Mouse (Mus musculus) forebrain, postnatal 0 days (tissue): Measurements from ENCODE around the gene Irgc1. TPM values are rescaled to one million over a fixed set of nuclear protein-coding genes. Genes with fewer than 3 reads are reported as not detected.

Source experiments
- ATAC-seq: fragments of 200-750 bp; cut with Nextera tagmentation; 2 replicates; pipeline ENCODE4 v1.8.0; 2017; ENCODE audit warnings: mild to moderate bottlenecking, moderate library complexity
- DNase-seq: peaks from one replicate; pipeline ENCODE4 v3.0.0-alpha.2; 2015
- H3K27ac ChIP-seq: fragments of 300-500 bp; sonication (generic); 2 replicates; pipeline ENCODE4 v1.5.1; 2014; ENCODE audit warnings: low read depth, mild to moderate bottlenecking, antibody characterized with exemption, low read length, moderate library complexity, mixed read lengths
- H3K27me3 ChIP-seq: fragments of 300-500 bp; sonication (generic); 2 replicates; pipeline ENCODE4 v1.6.1; 2014; ENCODE audit warnings: mild to moderate bottlenecking, low read length, mixed read lengths; ENCODE audit not compliant: insufficient read depth
- H3K36me3 ChIP-seq: fragments of 300-500 bp; sonication (generic); 2 replicates; pipeline ENCODE4 v1.6.1; 2014; ENCODE audit warnings: mild to moderate bottlenecking, moderate library complexity; ENCODE audit not compliant: insufficient read depth
- H3K4me1 ChIP-seq: fragments of 300-500 bp; sonication (generic); 2 replicates; pipeline ENCODE4 v1.6.1; 2014; ENCODE audit warnings: antibody characterized with exemption; ENCODE audit not compliant: insufficient read depth
- H3K4me2 ChIP-seq: fragments of 300-500 bp; sonication (generic); 2 replicates; pipeline ENCODE4 v1.6.1; 2014; ENCODE audit warnings: low read depth, mild to moderate bottlenecking, moderate library complexity
- H3K4me3 ChIP-seq: fragments of 300-500 bp; sonication (generic); 2 replicates; pipeline ENCODE4 v1.5.1; 2014; ENCODE audit warnings: low read depth, low read length, mixed read lengths
- H3K9ac ChIP-seq: fragments of 300-500 bp; sonication (generic); 2 replicates; pipeline ENCODE4 v1.6.1; 2014; ENCODE audit warnings: mild to moderate bottlenecking
- H3K9me3 ChIP-seq: fragments of 300-500 bp; sonication (generic); 2 replicates; pipeline ENCODE4 v1.6.1; 2016; ENCODE audit warnings: low read length
- CTCF ChIP-seq: sonication (generic); IDR thresholded peaks from 2 replicates; pipeline ENCODE4 v1.5.1; 2016; ENCODE audit warnings: antibody characterized with exemption, control low read depth, low read depth
- WGBS: fragments of 180-500 bp; shearing (Covaris S2); extraction: QIAGEN DNeasy Blood & Tissue Kit; methylation state at CpG from one replicate; pipeline ENCODE4 v1.1.7; 2014; 5-methylcytosine and 5-hydroxymethylcytosine counted together
- polyA plus RNA-seq: library from polyadenylated mRNA; unstranded; fragments of >200 nt; fragmentation: Nextera tagmentation; extraction: Ambion mirVana; gene quantifications from 2 replicates; pipeline ENCODE4 v1.2.1, GENCODE M21; 2015
- total RNA-seq: library from RNA; depleted of rRNA; stranded (reverse); fragments of >200 nt; gene quantifications from 2 replicates; pipeline ENCODE4 v1.2.3, GENCODE M21; 2014

Gene Irgc1
- total and polyA plus RNA-seq, 2 experiments from 2014 or later = not detected

DNA sequence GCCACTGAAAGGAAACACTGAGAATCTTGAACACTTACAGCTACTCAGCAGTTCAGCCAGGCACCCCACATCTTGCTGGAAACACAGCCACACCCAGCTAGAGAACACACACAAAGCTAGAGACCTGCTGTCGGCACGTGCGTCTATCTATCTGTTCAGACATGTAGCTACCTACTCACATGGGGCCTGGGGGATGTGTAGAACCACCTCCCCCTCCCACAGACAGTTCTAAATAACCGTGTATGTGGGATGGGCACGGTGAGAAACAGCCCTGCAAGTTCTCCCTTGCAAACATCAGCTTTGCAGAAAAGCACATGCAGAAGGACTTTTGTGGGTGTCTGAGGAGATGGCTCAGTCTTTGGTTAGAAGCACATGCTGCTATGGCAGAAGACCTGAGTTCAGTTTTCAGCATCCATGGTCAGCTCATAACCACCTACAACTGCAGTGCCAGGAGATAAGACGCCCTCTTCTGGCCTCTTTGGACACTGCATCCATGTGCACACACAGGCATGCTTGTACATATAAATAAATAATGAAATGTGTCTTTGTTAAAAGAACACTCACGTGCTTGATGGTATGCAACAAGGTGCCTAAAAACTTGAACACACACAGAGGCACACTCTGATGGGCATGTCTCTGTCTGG, 5.3 kb downstream of the Irgc1 start:
- H3K36me3 ChIP-seq = no peaks in the 10 kb centered on the region
- H3K4me3 ChIP-seq = no peak overlapping the region
- no peak for DNase-seq
- 80% methylated on average over 7 of the region's 7 CpGs for WGBS
- ATAC-seq = no peak
- H3K9me3 ChIP-seq = no peaks in the 10 kb centered on the region
- no peak overlapping the region for H3K4me2 ChIP-seq
- no peak overlapping the region for H3K9ac ChIP-seq
- H3K4me1 ChIP-seq = no peaks in the 10 kb centered on the region
- no peaks in the 10 kb centered on the region for H3K27me3 ChIP-seq
- no peak for TF ChIP-seq CTCF
- H3K27ac ChIP-seq = no peak overlapping the region

GRCm38 (mm10) chr7:24445266-24445926, 6.7 kb downstream of the Irgc1 start:
- Histone ChIP-seq H3K9ac (no peak overlapping the region), H3K4me1 (no peaks in the 10 kb centered on the region), H3K27me3 (no peaks in the 10 kb centered on the region), H3K36me3 (no peaks in the 10 kb centered on the region), H3K4me3 (no peak overlapping the region), H3K4me2 (no peak overlapping the region), H3K9me3 (no peaks in the 10 kb centered on the region), H3K27ac (no peak overlapping the region)
- DNase-seq (no peak), ATAC-seq (no peak)
- no peak for TF ChIP-seq CTCF
- WGBS = 89% methylated on average over 9 of the region's 9 CpGs

DNA sequence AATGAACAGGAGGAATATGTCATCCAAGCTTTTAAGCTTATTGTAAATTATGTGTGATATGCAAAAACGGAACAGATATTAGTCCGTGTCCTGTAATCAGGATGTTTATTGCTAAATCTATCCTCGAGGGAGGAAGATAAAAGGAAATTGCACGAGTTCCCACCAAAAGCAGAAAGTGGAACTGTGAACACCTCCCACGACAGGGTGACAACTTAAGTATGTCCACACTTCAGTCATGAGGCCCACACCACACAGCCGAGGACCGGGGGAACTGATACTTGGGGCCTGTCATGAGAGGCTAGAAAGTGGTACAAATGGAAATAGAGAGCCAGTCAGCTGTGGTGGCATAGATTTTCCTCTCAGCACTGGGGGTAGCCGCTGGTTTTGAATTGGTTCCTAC, 9.8 kb downstream of the Irgc1 start:
- H3K9ac ChIP-seq = no peak overlapping the region
- DNase-seq (no peak), ATAC-seq (no peak)
- no peaks in the 10 kb centered on the region for H3K4me1 ChIP-seq
- H3K27ac ChIP-seq = no peak overlapping the region
- H3K27me3 ChIP-seq = no peaks in the 10 kb centered on the region
- no peaks in the 10 kb centered on the region for H3K9me3 ChIP-seq
- no peak for TF ChIP-seq CTCF
- H3K4me3 ChIP-seq = no peak overlapping the region
- H3K36me3 ChIP-seq = no peaks in the 10 kb centered on the region
- H3K4me2 ChIP-seq = no peak overlapping the region
- 76% methylated on average over 8 of the region's 8 CpGs for WGBS

GRCm38 (mm10) chr7:24441785-24442184, 10.3 kb downstream of the Irgc1 start:
- Histone ChIP-seq H3K9me3 (no peaks in the 10 kb centered on the region), H3K9ac (no peak overlapping the region), H3K36me3 (no peaks in the 10 kb centered on the region), H3K27ac (no peak overlapping the region), H3K4me1 (no peaks in the 10 kb centered on the region), H3K4me2 (no peak overlapping the region), H3K27me3 (no peaks in the 10 kb centered on the region), H3K4me3 (no peak overlapping the region)
- TF ChIP-seq CTCF = peak; percentile 83
- DNase-seq (peak; percentile 31), ATAC-seq (no peak)
- 4% methylated on average over 1 of the region's 1 CpGs for WGBS

DNA sequence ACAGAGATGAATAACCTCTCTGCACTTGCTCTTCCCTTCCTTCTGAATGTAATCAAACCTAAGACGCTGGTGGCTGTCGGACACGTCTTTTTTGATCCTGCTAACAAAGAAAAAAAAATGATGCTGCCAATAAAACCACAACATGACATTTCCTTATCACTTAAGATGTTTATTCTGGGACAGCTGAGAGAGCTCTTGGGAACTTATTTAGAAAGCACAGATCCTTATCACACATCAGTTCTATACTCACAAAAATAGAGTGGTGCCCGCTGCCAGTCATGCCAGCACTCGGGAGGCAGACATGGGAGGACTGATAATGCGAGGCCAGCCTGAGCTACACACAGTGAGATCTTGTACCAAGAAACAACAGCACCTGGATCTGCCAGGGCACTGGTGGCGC, 12.2 kb downstream of the Irgc1 start:
- Histone ChIP-seq H3K4me3 (no peak overlapping the region), H3K9ac (no peak overlapping the region), H3K4me1 (no peaks in the 10 kb centered on the region), H3K4me2 (no peak overlapping the region), H3K9me3 (no peaks in the 10 kb centered on the region), H3K27ac (no peak overlapping the region), H3K36me3 (no peaks in the 10 kb centered on the region), H3K27me3 (no peaks in the 10 kb centered on the region)
- TF ChIP-seq CTCF = no peak
- WGBS = 55% methylated on average over 7 of the region's 7 CpGs
- DNase-seq (no peak), ATAC-seq (no peak)

- DNase-seq = no peak
- peak; percentile 11; the same call in 1 of the 2 replicates for ATAC-seq
- Histone ChIP-seq H3K27me3 (no peaks in the 10 kb centered on the region), H3K4me2 (no peak overlapping the region), H3K4me3 (no peak overlapping the region), H3K9me3 (no peaks in the 10 kb centered on the region), H3K4me1 (no peaks in the 10 kb centered on the region), H3K9ac (no peak overlapping the region), H3K36me3 (no peaks in the 10 kb centered on the region), H3K27ac (0 out of 2 replicates have a peak overlapping the region, but pooled peaks have one; percentile 21)
- WGBS = 69% methylated on average over 6 of the region's 6 CpGs
- TF ChIP-seq CTCF = no peak
These were observed 12.9 kb downstream of the Irgc1 start for GRCm38 (mm10) chr7:24439191-24439590.

DNA sequence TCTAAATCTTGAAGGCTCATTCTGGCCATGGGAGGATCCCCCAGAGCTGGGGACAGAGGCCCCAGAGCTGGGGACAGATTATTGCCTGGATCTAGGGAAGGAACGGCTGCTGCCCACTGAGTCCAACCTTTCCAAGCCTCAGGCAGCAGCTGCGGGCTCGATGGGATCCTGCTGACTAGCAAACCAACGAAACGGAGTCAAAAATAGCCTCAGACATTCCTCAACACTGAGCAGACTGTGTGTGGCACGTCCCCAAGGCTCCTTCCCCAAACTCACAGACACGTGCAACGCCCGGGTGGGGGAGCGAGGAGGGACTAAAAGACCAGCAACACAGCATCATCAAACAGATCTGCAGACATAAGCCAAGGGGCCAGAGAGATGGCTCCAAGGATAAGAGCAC, 14.1 kb downstream of the Irgc1 start:
- peak; percentile 76 for ATAC-seq
- Histone ChIP-seq H3K36me3 (no peaks in the 10 kb centered on the region), H3K4me2 (no peak overlapping the region), H3K4me1 (no peaks in the 10 kb centered on the region), H3K4me3 (no peak overlapping the region), H3K27me3 (no peaks in the 10 kb centered on the region), H3K27ac (peak overlapping the region; percentile 45; the same call in 1 of the 2 replicates), H3K9me3 (no peaks in the 10 kb centered on the region), H3K9ac (no peak overlapping the region)
- DNase-seq = peak; percentile 64
- no peak for TF ChIP-seq CTCF
- WGBS = 68% methylated on average over 10 of the region's 10 CpGs
